Mouse (Mus musculus): ENCODE results near the gene Rnf220. TPM values are rescaled to one million over a fixed set of nuclear protein-coding genes. Genes with fewer than 3 reads are reported as not detected.

Gene Rnf220
- polyA plus RNA-seq, 1 experiment from 2014 or later: 97.1 TPM

DNA sequence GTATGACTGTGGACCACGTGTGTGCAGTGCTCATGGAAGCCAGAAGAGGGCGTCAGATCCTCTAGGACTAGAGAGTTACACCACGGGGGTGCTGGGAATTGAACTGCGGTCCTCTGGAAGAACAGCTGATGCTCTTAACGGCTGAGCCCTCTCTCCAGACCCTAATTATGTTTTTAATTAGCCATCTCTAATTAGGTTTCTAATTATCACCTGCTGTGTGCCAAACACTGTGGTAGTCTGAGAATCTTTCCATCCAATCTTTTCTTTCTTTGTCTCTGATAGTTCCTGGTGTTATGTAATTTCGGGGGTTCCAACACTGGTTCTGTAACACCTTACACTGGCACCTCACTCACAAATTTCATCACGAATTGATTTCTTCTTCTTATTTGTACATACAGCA, 75.8 kb downstream of the Rnf220 start:
- H3K9ac ChIP-seq: no peak overlapping the region
- WGBS: 76% methylated on average over 7 of the region's 7 CpGs
- no peak overlapping the region for H3K4me2 ChIP-seq
- H3K27me3 ChIP-seq: peaks cover 93% of the 10 kb centered on the region
- no peak overlapping the region for H3K27ac ChIP-seq (replicated peaks)
- H3K4me1 ChIP-seq (replicated peaks): no peaks in the 10 kb centered on the region
- no peaks in the 10 kb centered on the region for H3K9me3 ChIP-seq
- no peak overlapping the region for H3K4me3 ChIP-seq
- H3K36me3 ChIP-seq: no peaks in the 10 kb centered on the region
- ATAC-seq (ENCODE audit: low read depth): no peak

GRCm38 (mm10) chr4:117416827-117417226, 80.0 kb downstream of the Rnf220 start:
- ATAC-seq (ENCODE audit: low read depth): no peak
- peaks cover 17% of the 10 kb centered on the region for H3K4me1 ChIP-seq (replicated peaks)
- no peaks in the 10 kb centered on the region for H3K9me3 ChIP-seq
- H3K36me3 ChIP-seq: no peaks in the 10 kb centered on the region
- H3K27ac ChIP-seq (replicated peaks): no peak overlapping the region
- no peak overlapping the region for H3K4me2 ChIP-seq
- 58% methylated on average over 1 of the region's 1 CpGs for WGBS
- no peak overlapping the region for H3K4me3 ChIP-seq
- peaks cover 100% of the 10 kb centered on the region for H3K27me3 ChIP-seq
- H3K9ac ChIP-seq: no peak overlapping the region

DNA sequence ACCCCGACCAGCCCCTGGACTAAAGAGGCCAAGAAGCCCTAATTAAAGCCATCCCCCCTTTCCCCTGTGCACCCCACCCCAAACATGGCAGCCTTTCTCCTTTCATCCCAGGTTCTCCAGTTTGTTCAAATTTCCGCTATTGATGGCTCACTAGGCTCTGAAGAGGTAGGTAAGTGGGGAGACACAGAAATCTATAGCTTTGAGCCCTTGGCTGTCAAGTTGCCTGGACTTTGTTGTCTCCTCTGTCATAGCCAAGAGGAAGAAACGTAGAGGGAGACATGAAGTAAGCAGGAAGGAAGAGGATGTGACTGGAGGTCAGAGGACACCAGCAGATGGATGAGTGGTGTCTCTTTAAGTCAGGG, 86.8 kb downstream of the Rnf220 start:
- Histone ChIP-seq H3K27me3 (peaks cover 97% of the 10 kb centered on the region), H3K36me3 (no peaks in the 10 kb centered on the region), H3K4me2 (no peak overlapping the region), H3K9ac (no peak overlapping the region), H3K4me3 (no peak overlapping the region), H3K27ac (replicated peaks) (no peak overlapping the region), H3K9me3 (no peaks in the 10 kb centered on the region), H3K4me1 (replicated peaks) (peaks cover 47% of the 10 kb centered on the region)
- WGBS: 6% methylated on average over 3 of the region's 3 CpGs
- no peak for ATAC-seq (ENCODE audit: low read depth)

DNA sequence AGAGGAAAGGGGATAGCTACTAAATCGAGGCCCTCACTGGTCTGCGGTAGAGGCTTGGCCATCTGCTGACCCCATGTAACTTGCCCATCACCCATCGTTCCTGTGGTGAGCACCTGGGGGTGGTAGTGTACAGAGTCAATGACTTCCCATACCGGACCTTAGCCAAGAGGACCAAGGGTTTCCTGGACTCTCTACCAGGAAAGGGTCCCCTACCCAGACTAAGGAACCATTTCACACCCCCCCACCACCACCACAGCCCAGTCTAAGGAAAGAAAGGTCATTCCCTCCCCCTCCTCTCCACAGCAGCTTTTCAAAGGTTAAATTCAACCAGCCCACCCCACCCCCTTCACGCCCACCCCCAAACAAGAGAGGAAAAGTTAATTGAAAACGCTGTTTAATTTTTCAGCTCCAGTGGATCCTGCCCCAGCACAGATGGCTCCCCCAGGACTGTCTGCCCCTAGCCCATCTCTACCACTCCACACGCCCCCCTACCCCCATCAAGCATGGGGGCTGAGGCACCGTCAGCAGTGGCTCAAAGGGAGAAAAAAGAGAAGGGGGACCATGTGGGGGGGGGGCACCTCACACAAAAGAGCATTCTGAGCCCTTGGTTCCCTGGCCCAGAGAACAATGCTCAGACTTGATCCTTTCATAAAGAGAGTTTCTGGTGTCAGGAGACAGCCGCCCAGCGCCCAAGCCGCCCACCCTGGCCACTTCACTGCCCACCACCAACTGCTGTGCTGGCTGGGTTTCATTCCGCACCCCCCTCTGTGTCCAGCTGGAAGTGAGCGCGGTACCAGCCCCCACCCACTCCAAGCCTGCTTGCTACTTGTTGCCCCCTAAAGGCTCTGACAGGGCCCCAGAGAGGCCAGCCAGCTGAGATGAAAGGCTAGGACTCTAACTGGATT, 87.5 kb downstream of the Rnf220 start:
- Histone ChIP-seq H3K4me2 (no peak overlapping the region), H3K27ac (replicated peaks) (no peak overlapping the region), H3K9me3 (no peaks in the 10 kb centered on the region), H3K4me1 (replicated peaks) (peaks cover 43% of the 10 kb centered on the region), H3K36me3 (no peaks in the 10 kb centered on the region), H3K27me3 (peaks cover 97% of the 10 kb centered on the region), H3K9ac (no peak overlapping the region), H3K4me3 (no peak overlapping the region)
- ATAC-seq (ENCODE audit: low read depth): peak; percentile 49; the same call in 1 of the 2 replicates
- 25% methylated on average over 14 of the region's 14 CpGs for WGBS

- Histone ChIP-seq H3K9me3 (no peaks in the 10 kb centered on the region), H3K4me1 (replicated peaks) (peaks cover 43% of the 10 kb centered on the region), H3K4me2 (no peak overlapping the region), H3K4me3 (no peak overlapping the region), H3K27me3 (peaks cover 97% of the 10 kb centered on the region), H3K27ac (replicated peaks) (no peak overlapping the region), H3K36me3 (no peaks in the 10 kb centered on the region), H3K9ac (no peak overlapping the region)
- no peak for ATAC-seq (ENCODE audit: low read depth)
- WGBS: 79% methylated on average over 5 of the region's 5 CpGs
Measured at GRCm38 (mm10) chr4:117407945-117408344, 88.9 kb downstream of the Rnf220 start.

- no peaks in the 10 kb centered on the region for H3K9me3 ChIP-seq
- no peak overlapping the region for H3K9ac ChIP-seq
- WGBS: 48% methylated on average over 9 of the region's 9 CpGs
- ATAC-seq (ENCODE audit: low read depth): no peak
- no peaks in the 10 kb centered on the region for H3K36me3 ChIP-seq
- no peak overlapping the region for H3K4me3 ChIP-seq
- no peak overlapping the region; the same call in 1 of the 2 replicates for H3K27ac ChIP-seq (replicated peaks)
- H3K4me1 ChIP-seq (replicated peaks): peaks cover 31% of the 10 kb centered on the region
- no peak overlapping the region for H3K4me2 ChIP-seq
- H3K27me3 ChIP-seq: peaks cover 100% of the 10 kb centered on the region
Measured at GRCm38 (mm10) chr4:117405999-117406398, 90.9 kb downstream of the Rnf220 start.

DNA sequence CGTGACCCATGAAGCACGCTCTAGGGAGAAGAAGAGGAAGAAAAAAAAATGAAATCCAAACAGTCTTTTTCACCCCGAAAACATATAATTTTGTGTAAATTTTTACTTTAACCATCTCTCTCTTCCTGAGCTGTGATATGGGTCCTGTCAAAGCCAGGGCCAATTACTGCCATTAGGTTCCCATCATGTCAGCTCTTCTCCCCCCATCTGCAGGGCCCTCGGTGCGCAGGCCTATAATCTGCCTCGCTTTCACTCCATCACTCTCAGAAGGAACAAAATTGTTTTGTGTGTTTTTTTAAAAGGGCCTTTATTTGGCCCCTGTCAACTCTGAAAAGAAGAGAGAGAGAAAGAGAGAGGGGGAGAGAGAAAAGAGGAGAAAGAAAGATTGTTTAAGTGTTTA, 91.6 kb downstream of the Rnf220 start:
- H3K9ac ChIP-seq: no peak overlapping the region
- H3K27ac ChIP-seq (replicated peaks): no peak overlapping the region
- no peak overlapping the region for H3K4me3 ChIP-seq
- H3K27me3 ChIP-seq: peaks cover 100% of the 10 kb centered on the region
- no peak for ATAC-seq (ENCODE audit: low read depth)
- H3K4me2 ChIP-seq: no peak overlapping the region
- no peaks in the 10 kb centered on the region for H3K36me3 ChIP-seq
- H3K4me1 ChIP-seq (replicated peaks): peaks cover 25% of the 10 kb centered on the region
- H3K9me3 ChIP-seq: no peaks in the 10 kb centered on the region
- 66% methylated on average over 6 of the region's 6 CpGs for WGBS

GRCm38 (mm10) chr4:117403411-117403810, 93.4 kb downstream of the Rnf220 start:
- no peak overlapping the region for H3K4me2 ChIP-seq
- no peaks in the 10 kb centered on the region for H3K9me3 ChIP-seq
- H3K4me3 ChIP-seq: no peak overlapping the region
- H3K9ac ChIP-seq: no peak overlapping the region
- 67% methylated on average over 3 of the region's 3 CpGs for WGBS
- no peak overlapping the region for H3K27ac ChIP-seq (replicated peaks)
- ATAC-seq (ENCODE audit: low read depth): no peak
- H3K36me3 ChIP-seq: no peaks in the 10 kb centered on the region
- peaks cover 100% of the 10 kb centered on the region for H3K27me3 ChIP-seq
- H3K4me1 ChIP-seq (replicated peaks): peaks cover 13% of the 10 kb centered on the region

DNA sequence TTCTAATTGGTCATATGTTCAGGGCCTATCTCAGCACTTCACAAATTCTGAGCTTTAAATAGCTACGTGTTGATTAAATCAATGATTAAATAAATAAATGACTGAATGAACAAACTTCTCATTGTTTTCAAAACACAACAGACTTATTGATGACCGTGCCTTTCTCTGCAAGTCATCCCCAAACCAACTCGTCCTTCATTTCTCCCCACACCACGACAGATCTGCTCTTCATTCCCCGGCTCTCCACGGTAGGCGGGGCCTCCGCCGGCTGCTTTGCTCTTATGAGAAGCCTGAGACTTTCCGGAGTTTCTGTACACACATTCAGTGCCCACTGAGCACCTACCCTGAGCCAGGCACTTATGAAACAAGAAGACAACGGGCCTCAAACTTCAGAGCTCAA, 99.7 kb downstream of the Rnf220 start:
- H3K4me1 ChIP-seq (replicated peaks): peaks cover 24% of the 10 kb centered on the region
- H3K9ac ChIP-seq: no peak overlapping the region
- no peak overlapping the region for H3K4me3 ChIP-seq
- no peaks in the 10 kb centered on the region for H3K9me3 ChIP-seq
- 79% methylated on average over 11 of the region's 11 CpGs for WGBS
- H3K4me2 ChIP-seq: no peak overlapping the region
- H3K27ac ChIP-seq (replicated peaks): no peak overlapping the region
- H3K36me3 ChIP-seq: no peaks in the 10 kb centered on the region
- peaks cover 100% of the 10 kb centered on the region for H3K27me3 ChIP-seq
- no peak for ATAC-seq (ENCODE audit: low read depth)

DNA sequence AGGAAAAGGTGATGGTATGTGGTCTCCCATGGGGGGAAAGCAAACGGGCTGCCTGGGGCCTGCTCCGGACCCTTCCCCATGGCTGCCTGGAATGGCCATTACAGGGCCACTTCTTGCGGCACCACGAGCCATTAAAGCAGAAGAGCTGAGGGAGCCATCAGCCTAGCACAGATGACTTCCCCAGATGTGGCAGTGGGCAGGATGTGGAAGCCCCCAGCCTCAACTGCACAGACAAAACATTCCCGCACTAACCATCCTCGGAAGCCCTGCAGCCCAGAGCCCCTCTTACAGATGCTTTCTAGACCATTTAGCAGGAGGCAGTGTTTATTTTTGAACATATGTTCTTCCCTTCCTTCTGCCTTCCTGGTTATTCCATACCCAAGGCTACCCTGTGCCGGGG, 103.8 kb downstream of the Rnf220 start:
- Histone ChIP-seq H3K4me1 (replicated peaks) (peaks cover 32% of the 10 kb centered on the region), H3K27ac (replicated peaks) (no peak overlapping the region), H3K27me3 (peaks cover 98% of the 10 kb centered on the region), H3K4me3 (no peak overlapping the region), H3K36me3 (no peaks in the 10 kb centered on the region), H3K9ac (no peak overlapping the region), H3K4me2 (no peak overlapping the region), H3K9me3 (no peaks in the 10 kb centered on the region)
- ATAC-seq (ENCODE audit: low read depth): no peak
- 31% methylated on average over 7 of the region's 7 CpGs for WGBS

DNA sequence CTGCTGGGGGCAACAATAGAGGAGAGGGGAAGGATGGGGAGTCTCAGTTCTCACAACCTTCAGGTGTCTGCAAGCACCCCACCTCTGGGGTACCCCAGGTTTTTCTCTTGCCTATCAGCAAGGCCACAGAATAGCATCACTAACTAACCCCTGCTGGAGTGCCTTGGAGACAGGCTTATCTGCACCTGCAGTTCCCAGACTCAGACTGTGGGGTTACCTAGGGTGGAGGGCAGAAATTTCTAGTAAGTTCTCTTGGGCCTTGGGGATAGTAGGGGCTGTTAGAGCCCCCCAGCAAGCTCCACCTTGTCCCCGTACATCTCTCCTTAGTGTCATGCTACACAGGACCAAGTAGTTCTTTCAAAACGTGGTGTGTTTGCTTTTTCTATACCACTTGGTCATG, 104.5 kb downstream of the Rnf220 start:
- ATAC-seq (ENCODE audit: low read depth): 0 out of 2 replicates have a peak, but pooled peaks have one; percentile 13
- Histone ChIP-seq H3K4me1 (replicated peaks) (peaks cover 29% of the 10 kb centered on the region), H3K27ac (replicated peaks) (no peak overlapping the region)

DNA sequence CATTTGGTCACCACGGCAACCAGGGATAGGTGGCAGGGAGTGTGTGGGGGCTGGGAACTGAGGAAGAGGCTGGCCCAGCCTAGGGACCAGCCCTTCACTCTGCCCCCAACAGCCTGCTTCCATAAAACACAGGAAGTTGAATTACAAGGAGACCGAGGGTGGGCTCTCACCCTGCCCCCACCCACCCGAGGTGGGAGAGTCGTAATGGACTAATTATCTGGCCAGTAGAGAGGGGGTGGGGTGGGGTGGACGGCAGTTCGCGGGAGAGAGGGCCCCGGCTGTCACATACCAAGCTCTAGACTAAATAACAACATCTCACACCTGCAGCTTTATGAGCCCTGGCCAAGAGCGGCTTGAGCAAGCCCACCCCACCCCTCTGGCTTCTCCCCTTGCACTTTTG, 104.9 kb downstream of the Rnf220 start:
- Histone ChIP-seq H3K4me3 (0 out of 2 replicates have a peak overlapping the region, but pooled peaks have one; percentile 3), H3K9me3 (no peaks in the 10 kb centered on the region), H3K9ac (0 out of 2 replicates have a peak overlapping the region, but pooled peaks have one; percentile 34), H3K27ac (replicated peaks) (no peak overlapping the region), H3K4me2 (peak overlapping the region; percentile 30), H3K4me1 (replicated peaks) (peaks cover 29% of the 10 kb centered on the region), H3K36me3 (no peaks in the 10 kb centered on the region), H3K27me3 (peaks cover 96% of the 10 kb centered on the region)
- peak; percentile 47; the same call in 1 of the 2 replicates for ATAC-seq (ENCODE audit: low read depth)
- 3% methylated on average over 9 of the region's 9 CpGs for WGBS

More for the DNA sequence above, 104.5 kb downstream of the Rnf220 start:
- Histone ChIP-seq H3K9me3 (no peaks in the 10 kb centered on the region), H3K36me3 (no peaks in the 10 kb centered on the region), H3K4me3 (no peak overlapping the region), H3K9ac (0 out of 2 replicates have a peak overlapping the region, but pooled peaks have one; percentile 34), H3K27me3 (peaks cover 98% of the 10 kb centered on the region), H3K4me2 (peak overlapping the region; percentile 30)
- WGBS: 19% methylated on average over 2 of the region's 2 CpGs
